Mouse (Mus musculus) heart, embryonic 14.5 days (tissue): Measurements from ENCODE around the gene Mrps11. TPM values are rescaled to one million over a fixed set of nuclear protein-coding genes. Genes with fewer than 3 reads are reported as not detected.

Experiments
- ATAC-seq: fragments of 200-750 bp; cut with Nextera tagmentation; 2 replicates; pipeline ENCODE4 v1.8.0; 2017; ENCODE audit warnings: low read depth, moderate TSS enrichment; ENCODE audit not compliant: insufficient number of reproducible peaks, insufficient read depth, low FRiP score
- H3K27ac ChIP-seq, 2 experiments: fragments of 200-500 bp in 1 of 2; fragments of 300-500 bp in 1 of 2; sonication (generic) in 1 of 2; replicated peaks in 1 of 2; 2 replicates each; pipeline ENCODE4 v1.5.1; 2012 to 2014; ENCODE audit warnings: low read depth in 2 of 2, low read length in 2 of 2, control low read depth in 1 of 2, mild to moderate bottlenecking in 1 of 2, mixed read lengths in 1 of 2; ENCODE audit not compliant: control insufficient read depth in 1 of 2, insufficient read depth in 1 of 2
- H3K27me3 ChIP-seq: fragments of 300-500 bp; sonication (generic); 2 replicates; pipeline ENCODE4 v1.6.1; 2014; ENCODE audit warnings: mild to moderate bottlenecking, low read length, control low read depth; ENCODE audit not compliant: control insufficient read depth, insufficient read depth
- H3K36me3 ChIP-seq: fragments of 300-500 bp; sonication (generic); 2 replicates; pipeline ENCODE4 v1.6.1; 2014; ENCODE audit warnings: mild to moderate bottlenecking, control low read depth, low read length, mixed read lengths; ENCODE audit not compliant: control insufficient read depth, insufficient read depth
- H3K4me1 ChIP-seq, 2 experiments: fragments of 200-500 bp in 1 of 2; fragments of 300-500 bp in 1 of 2; sonication (generic) in 1 of 2; 2 replicates each; pipeline ENCODE4 v1.6.1; 2012 to 2014; ENCODE audit warnings: low read length in 2 of 2, control low read depth in 1 of 2, mixed read lengths in 1 of 2; ENCODE audit not compliant: control insufficient read depth in 2 of 2, insufficient read depth in 2 of 2
- H3K4me2 ChIP-seq: fragments of 300-500 bp; sonication (generic); 2 replicates; pipeline ENCODE4 v1.6.1; 2014; ENCODE audit warnings: mild to moderate bottlenecking, low read length
- H3K4me3 ChIP-seq, 2 experiments: fragments of 200-500 bp in 1 of 2; fragments of 300-500 bp in 1 of 2; sonication (generic) in 1 of 2; 2 replicates each; pipeline ENCODE4 v1.5.1; 2012 to 2014; ENCODE audit warnings: low read length in 2 of 2, mild to moderate bottlenecking in 2 of 2, control low read depth in 1 of 2, low read depth in 1 of 2, moderate library complexity in 1 of 2; ENCODE audit not compliant: control insufficient read depth in 1 of 2, insufficient read depth in 1 of 2
- H3K9ac ChIP-seq: fragments of 300-500 bp; sonication (generic); 2 replicates; pipeline ENCODE4 v1.6.1; 2014; ENCODE audit warnings: mild to moderate bottlenecking, low read length
- H3K9me3 ChIP-seq: fragments of 300-500 bp; sonication (generic); 2 replicates; pipeline ENCODE4 v1.6.1; 2016; ENCODE audit warnings: low read length, control low read depth; ENCODE audit not compliant: control insufficient read depth
- WGBS: fragments of 180-500 bp; shearing (Covaris S2); extraction: QIAGEN DNeasy Blood & Tissue Kit; methylation state at CpG from one replicate; pipeline ENCODE4 v1.1.7; 2014; 5-methylcytosine and 5-hydroxymethylcytosine counted together
- polyA plus RNA-seq: library from polyadenylated mRNA; unstranded; fragments of >200 nt; fragmentation: Nextera tagmentation; extraction: Ambion mirVana; gene quantifications from 2 replicates; pipeline ENCODE4 v1.2.1, GENCODE M21; 2014

Gene Mrps11
- polyA plus RNA-seq, 1 experiment from 2014 or later, result 60.2 TPM

- H3K36me3 ChIP-seq, result peaks cover 13% of the 10 kb centered on the region
- no peak overlapping the region for H3K4me2 ChIP-seq
- 84% methylated on average over 3 of the region's 3 CpGs for WGBS
- H3K9ac ChIP-seq, result no peak overlapping the region
- no peak overlapping the region for H3K27ac ChIP-seq
- no peak overlapping the region for H3K4me3 ChIP-seq
- no peak for ATAC-seq
- peaks cover 14% of the 10 kb centered on the region for H3K27me3 ChIP-seq
- H3K9me3 ChIP-seq, result no peaks in the 10 kb centered on the region
- peaks cover 14 to 18% of the 10 kb centered on the region in 2 experiments for H3K4me1 ChIP-seq
These were observed 13.7 kb downstream of the Mrps11 start for GRCm38 (mm10) chr7:78796624-78797023.

GRCm38 (mm10) chr7:78797843-78798455 is 15.0 kb downstream of the Mrps11 start:
- Histone ChIP-seq H3K4me3 (no peak overlapping the region), H3K27me3 (peaks cover 14% of the 10 kb centered on the region), H3K4me1 (peaks cover 14 to 18% of the 10 kb centered on the region in 2 experiments), H3K9me3 (no peaks in the 10 kb centered on the region), H3K4me2 (no peak overlapping the region), H3K36me3 (peaks cover 1% of the 10 kb centered on the region), H3K9ac (no peak overlapping the region), H3K27ac (no peak overlapping the region)
- WGBS, result 64% methylated on average over 8 of the region's 9 CpGs
- ATAC-seq, result no peak

- H3K27me3 ChIP-seq, result peaks cover 14% of the 10 kb centered on the region
- WGBS, result 60% methylated on average over 9 of the region's 9 CpGs
- H3K4me2 ChIP-seq, result no peak overlapping the region
- H3K27ac ChIP-seq, result no peak overlapping the region
- no peaks in the 10 kb centered on the region for H3K9me3 ChIP-seq
- no peak for ATAC-seq
- H3K4me1 ChIP-seq, result peaks cover 7 to 8% of the 10 kb centered on the region in 2 experiments
- no peaks in the 10 kb centered on the region for H3K36me3 ChIP-seq
- no peak overlapping the region for H3K9ac ChIP-seq
- H3K4me3 ChIP-seq, result no peak overlapping the region
These were observed 17.0 kb downstream of the Mrps11 start for GRCm38 (mm10) chr7:78799730-78800496.

GRCm38 (mm10) chr7:78803841-78804240 is 20.9 kb downstream of the Mrps11 start:
- Histone ChIP-seq H3K4me2 (no peak overlapping the region), H3K4me1 (no peaks in the 10 kb centered on the region), H3K9ac (no peak overlapping the region), H3K9me3 (no peaks in the 10 kb centered on the region), H3K36me3 (no peaks in the 10 kb centered on the region), H3K27me3 (peaks cover 13% of the 10 kb centered on the region), H3K4me3 (no peak overlapping the region), H3K27ac (no peak overlapping the region)
- no peak for ATAC-seq
- 55% methylated on average over 3 of the region's 3 CpGs for WGBS

- no peak overlapping the region for H3K9ac ChIP-seq
- H3K36me3 ChIP-seq, result no peaks in the 10 kb centered on the region
- H3K4me2 ChIP-seq, result no peak overlapping the region
- H3K4me3 ChIP-seq, result no peak overlapping the region
- WGBS, result 74% methylated on average over 4 of the region's 4 CpGs
- H3K27ac ChIP-seq, result no peak overlapping the region
- no peak for ATAC-seq
- no peaks in the 10 kb centered on the region for H3K9me3 ChIP-seq
- H3K4me1 ChIP-seq, result no peaks in the 10 kb centered on the region
- no peaks in the 10 kb centered on the region for H3K27me3 ChIP-seq
These were observed 24.3 kb downstream of the Mrps11 start for GRCm38 (mm10) chr7:78807192-78807591.

GRCm38 (mm10) chr7:78813791-78814190 is 30.9 kb downstream of the Mrps11 start:
- Histone ChIP-seq H3K36me3 (no peaks in the 10 kb centered on the region), H3K9ac (no peak overlapping the region), H3K27ac (no peak overlapping the region), H3K4me3 (no peak overlapping the region), H3K27me3 (no peaks in the 10 kb centered on the region), H3K9me3 (no peaks in the 10 kb centered on the region), H3K4me2 (no peak overlapping the region), H3K4me1 (peaks cover 0 to 4% of the 10 kb centered on the region in 2 experiments; a peak in 2 of 4 replicates)
- 79% methylated on average over 6 of the region's 6 CpGs for WGBS
- ATAC-seq, result no peak

GRCm38 (mm10) chr7:78814766-78815165 is 31.8 kb downstream of the Mrps11 start:
- no peak overlapping the region for H3K9ac ChIP-seq
- H3K4me2 ChIP-seq, result no peak overlapping the region
- H3K9me3 ChIP-seq, result no peaks in the 10 kb centered on the region

More at GRCm38 (mm10) chr7:78814766-78815165, 31.8 kb downstream of the Mrps11 start:
- Histone ChIP-seq H3K27ac (no peak overlapping the region), H3K4me1 (peaks cover 0 to 4% of the 10 kb centered on the region in 2 experiments; a peak in 2 of 4 replicates), H3K36me3 (no peaks in the 10 kb centered on the region), H3K27me3 (no peaks in the 10 kb centered on the region), H3K4me3 (no peak overlapping the region)
- no peak for ATAC-seq
